Mouse (Mus musculus) heart, embryonic 14.5 days (tissue): Measurements from ENCODE around the gene Serpina9. TPM values are rescaled to one million over a fixed set of nuclear protein-coding genes. Genes with fewer than 3 reads are reported as not detected.
A peak's percentile ranks its signal among the peaks of the same experiment; 100 is the strongest.

ENCODE experiments used
- ATAC-seq: fragments of 200-750 bp; cut with Nextera tagmentation; 2 replicates; pipeline ENCODE4 v1.8.0; 2017; ENCODE audit warnings: low read depth, moderate TSS enrichment; ENCODE audit not compliant: insufficient number of reproducible peaks, insufficient read depth, low FRiP score
- H3K27ac ChIP-seq, 2 experiments: fragments of 200-500 bp in 1 of 2; fragments of 300-500 bp in 1 of 2; sonication (generic) in 1 of 2; replicated peaks in 1 of 2; 2 replicates each; pipeline ENCODE4 v1.5.1; 2012 to 2014; ENCODE audit warnings: low read depth in 2 of 2, low read length in 2 of 2, control low read depth in 1 of 2, mild to moderate bottlenecking in 1 of 2, mixed read lengths in 1 of 2; ENCODE audit not compliant: control insufficient read depth in 1 of 2, insufficient read depth in 1 of 2
- H3K27me3 ChIP-seq: fragments of 300-500 bp; sonication (generic); 2 replicates; pipeline ENCODE4 v1.6.1; 2014; ENCODE audit warnings: mild to moderate bottlenecking, low read length, control low read depth; ENCODE audit not compliant: control insufficient read depth, insufficient read depth
- H3K36me3 ChIP-seq: fragments of 300-500 bp; sonication (generic); 2 replicates; pipeline ENCODE4 v1.6.1; 2014; ENCODE audit warnings: mild to moderate bottlenecking, control low read depth, low read length, mixed read lengths; ENCODE audit not compliant: control insufficient read depth, insufficient read depth
- H3K4me1 ChIP-seq, 2 experiments: fragments of 200-500 bp in 1 of 2; fragments of 300-500 bp in 1 of 2; sonication (generic) in 1 of 2; 2 replicates each; pipeline ENCODE4 v1.6.1; 2012 to 2014; ENCODE audit warnings: low read length in 2 of 2, control low read depth in 1 of 2, mixed read lengths in 1 of 2; ENCODE audit not compliant: control insufficient read depth in 2 of 2, insufficient read depth in 2 of 2
- H3K4me2 ChIP-seq: fragments of 300-500 bp; sonication (generic); 2 replicates; pipeline ENCODE4 v1.6.1; 2014; ENCODE audit warnings: mild to moderate bottlenecking, low read length
- H3K4me3 ChIP-seq, 2 experiments: fragments of 200-500 bp in 1 of 2; fragments of 300-500 bp in 1 of 2; sonication (generic) in 1 of 2; 2 replicates each; pipeline ENCODE4 v1.5.1; 2012 to 2014; ENCODE audit warnings: low read length in 2 of 2, mild to moderate bottlenecking in 2 of 2, control low read depth in 1 of 2, low read depth in 1 of 2, moderate library complexity in 1 of 2; ENCODE audit not compliant: control insufficient read depth in 1 of 2, insufficient read depth in 1 of 2
- H3K9ac ChIP-seq: fragments of 300-500 bp; sonication (generic); 2 replicates; pipeline ENCODE4 v1.6.1; 2014; ENCODE audit warnings: mild to moderate bottlenecking, low read length
- H3K9me3 ChIP-seq: fragments of 300-500 bp; sonication (generic); 2 replicates; pipeline ENCODE4 v1.6.1; 2016; ENCODE audit warnings: low read length, control low read depth; ENCODE audit not compliant: control insufficient read depth
- WGBS: fragments of 180-500 bp; shearing (Covaris S2); extraction: QIAGEN DNeasy Blood & Tissue Kit; methylation state at CpG from one replicate; pipeline ENCODE4 v1.1.7; 2014; 5-methylcytosine and 5-hydroxymethylcytosine counted together
- polyA plus RNA-seq: library from polyadenylated mRNA; unstranded; fragments of >200 nt; fragmentation: Nextera tagmentation; extraction: Ambion mirVana; gene quantifications from 2 replicates; pipeline ENCODE4 v1.2.1, GENCODE M21; 2014

Gene Serpina9
- polyA plus RNA-seq, 1 experiment from 2014 or later, result 0.27 TPM

GRCm38 (mm10) chr12:104003238-104003612 is 10.3 kb downstream of the Serpina9 start:
- Histone ChIP-seq H3K4me3 (no peak overlapping the region), H3K9me3 (no peaks in the 10 kb centered on the region), H3K27ac (peak overlapping the region; percentile 53 to 66; a peak in 3 of 4 replicates), H3K9ac (no peak overlapping the region), H3K36me3 (no peaks in the 10 kb centered on the region), H3K4me2 (no peak overlapping the region), H3K27me3 (peaks cover 7% of the 10 kb centered on the region; the same call in 1 of the 2 replicates), H3K4me1 (peaks cover 3 to 7% of the 10 kb centered on the region in 2 experiments)
- no peak; the same call in 1 of the 2 replicates for ATAC-seq
- 40% methylated on average over 4 of the region's 4 CpGs for WGBS

- Histone ChIP-seq H3K27me3 (peaks cover 7% of the 10 kb centered on the region; the same call in 1 of the 2 replicates), H3K4me2 (no peak overlapping the region), H3K4me3 (no peak overlapping the region), H3K9me3 (no peaks in the 10 kb centered on the region), H3K9ac (no peak overlapping the region), H3K36me3 (no peaks in the 10 kb centered on the region), H3K4me1 (peaks cover 3 to 7% of the 10 kb centered on the region in 2 experiments), H3K27ac (peak overlapping the region; percentile 53 to 66)
- WGBS, result 40% methylated on average over 10 of the region's 10 CpGs
- ATAC-seq, result peak; percentile 76
Measured at GRCm38 (mm10) chr12:104002569-104003237, 10.9 kb downstream of the Serpina9 start.

GRCm38 (mm10) chr12:104000594-104000993 is 13.0 kb downstream of the Serpina9 start:
- Histone ChIP-seq H3K4me1 (peaks cover 3 to 7% of the 10 kb centered on the region in 2 experiments), H3K9me3 (no peaks in the 10 kb centered on the region), H3K4me3 (no peak overlapping the region), H3K36me3 (no peaks in the 10 kb centered on the region), H3K27me3 (peaks cover 14% of the 10 kb centered on the region), H3K4me2 (no peak overlapping the region), H3K27ac (no peak overlapping the region), H3K9ac (no peak overlapping the region)
- WGBS, result 82% methylated on average over 3 of the region's 3 CpGs
- no peak for ATAC-seq

- Histone ChIP-seq H3K27me3 (peaks cover 19% of the 10 kb centered on the region), H3K4me1 (peaks cover 3 to 7% of the 10 kb centered on the region in 2 experiments), H3K4me2 (no peak overlapping the region), H3K4me3 (no peak overlapping the region), H3K27ac (no peak overlapping the region), H3K9me3 (no peaks in the 10 kb centered on the region), H3K9ac (no peak overlapping the region), H3K36me3 (no peaks in the 10 kb centered on the region)
- ATAC-seq, result no peak
- WGBS, result 88% methylated on average over 8 of the region's 8 CpGs
Measured at GRCm38 (mm10) chr12:103999611-104000010, 13.9 kb downstream of the Serpina9 start.

GRCm38 (mm10) chr12:103996513-103996912 is 17.0 kb downstream of the Serpina9 start:
- no peak overlapping the region for H3K27ac ChIP-seq
- H3K27me3 ChIP-seq, result peaks cover 28% of the 10 kb centered on the region
- H3K36me3 ChIP-seq, result no peaks in the 10 kb centered on the region
- no peak overlapping the region for H3K4me3 ChIP-seq
- ATAC-seq, result no peak
- H3K9ac ChIP-seq, result no peak overlapping the region
- 63% methylated on average over 2 of the region's 2 CpGs for whole genome bisulfite sequencing
- no peak overlapping the region for H3K4me2 ChIP-seq
- H3K9me3 ChIP-seq, result no peaks in the 10 kb centered on the region
- H3K4me1 ChIP-seq, result no peaks in the 10 kb centered on the region

GRCm38 (mm10) chr12:103995292-103996072 is 18.1 kb downstream of the Serpina9 start:
- H3K4me1 ChIP-seq, result no peaks in the 10 kb centered on the region
- no peak overlapping the region for H3K9ac ChIP-seq
- no peaks in the 10 kb centered on the region for H3K36me3 ChIP-seq
- no peak overlapping the region for H3K4me2 ChIP-seq
- H3K27ac ChIP-seq, result no peak overlapping the region
- H3K4me3 ChIP-seq, result no peak overlapping the region
- ATAC-seq, result no peak
- 31% methylated on average over 5 of the region's 5 CpGs for WGBS
- H3K9me3 ChIP-seq, result no peaks in the 10 kb centered on the region
- H3K27me3 ChIP-seq, result peaks cover 28% of the 10 kb centered on the region

GRCm38 (mm10) chr12:103992945-103993344 is 20.6 kb downstream of the Serpina9 start:
- no peak overlapping the region for H3K4me3 ChIP-seq
- no peak overlapping the region for H3K27ac ChIP-seq
- 48% methylated on average over 7 of the region's 7 CpGs for whole genome bisulfite sequencing
- H3K9ac ChIP-seq, result no peak overlapping the region
- H3K9me3 ChIP-seq, result no peaks in the 10 kb centered on the region
- peaks cover 26% of the 10 kb centered on the region; the same call in 1 of the 2 replicates for H3K27me3 ChIP-seq
- H3K36me3 ChIP-seq, result no peaks in the 10 kb centered on the region
- H3K4me1 ChIP-seq, result no peaks in the 10 kb centered on the region
- no peak overlapping the region for H3K4me2 ChIP-seq
- ATAC-seq, result no peak
